Mouse (Mus musculus) bone marrow, adult 2 months (tissue): ENCODE results near the gene Cxcr5.

Source experiments
- CTCF ChIP-seq: fragments of 200-500 bp; IDR thresholded peaks from 2 replicates; pipeline ENCODE4 v1.5.1; 2011; ENCODE audit warnings: low read length, control low read depth; ENCODE audit not compliant: control insufficient read depth, insufficient read depth
- POLR2A ChIP-seq: fragments of 200-500 bp; IDR thresholded peaks from 2 replicates; pipeline ENCODE4 v1.6.1; 2011; ENCODE audit warnings: low read depth, mild to moderate bottlenecking, control low read depth, low read length, borderline replicate concordance; ENCODE audit not compliant: control insufficient read depth

DNA sequence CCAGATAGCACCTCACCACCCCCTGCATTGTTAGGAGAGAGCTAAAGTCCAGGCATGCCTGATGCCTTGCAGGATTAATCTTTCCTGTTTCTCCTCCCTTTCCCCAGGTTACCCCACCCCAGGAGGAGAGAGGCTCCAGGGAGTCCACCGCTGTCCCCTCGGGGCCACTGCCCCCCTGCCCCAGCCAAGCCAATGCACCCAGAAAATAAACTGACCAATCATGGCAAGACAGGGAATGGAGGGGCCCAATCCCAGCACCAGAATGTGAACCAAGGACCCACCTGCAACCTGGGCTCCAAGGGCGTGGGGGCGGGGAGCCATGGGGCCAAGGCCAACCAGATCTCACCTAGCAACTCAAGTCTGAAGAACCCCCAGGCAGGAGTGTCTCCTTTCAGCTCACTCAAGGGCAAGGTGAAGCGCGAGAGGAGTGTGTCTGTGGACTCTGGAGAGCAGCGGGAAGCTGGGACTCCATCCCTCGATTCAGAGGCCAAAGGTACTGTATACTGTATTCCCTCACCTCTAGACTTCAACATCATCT lies 61.0 kb downstream of the Cxcr5 start:
- TF ChIP-seq POLR2A, result no peak
- TF ChIP-seq CTCF, result no peak
